Mouse (Mus musculus): ENCODE data around the gene Sh3d21.

The Sh3d21 gene

GRCm38 (mm10) chr4:126146974-126147532, 16.2 kb downstream of the Sh3d21 start:
- DNase-seq (ENCODE audit: low spot score in 2 of 2): no peak

GRCm38 (mm10) chr4:126145396-126145795, 17.9 kb downstream of the Sh3d21 start:
- DNase-seq (ENCODE audit: low spot score in 2 of 2): no peak

- DNase-seq (ENCODE audit: low spot score in 2 of 2): no peak
Measured at GRCm38 (mm10) chr4:126141021-126141420, 22.3 kb downstream of the Sh3d21 start.

DNA sequence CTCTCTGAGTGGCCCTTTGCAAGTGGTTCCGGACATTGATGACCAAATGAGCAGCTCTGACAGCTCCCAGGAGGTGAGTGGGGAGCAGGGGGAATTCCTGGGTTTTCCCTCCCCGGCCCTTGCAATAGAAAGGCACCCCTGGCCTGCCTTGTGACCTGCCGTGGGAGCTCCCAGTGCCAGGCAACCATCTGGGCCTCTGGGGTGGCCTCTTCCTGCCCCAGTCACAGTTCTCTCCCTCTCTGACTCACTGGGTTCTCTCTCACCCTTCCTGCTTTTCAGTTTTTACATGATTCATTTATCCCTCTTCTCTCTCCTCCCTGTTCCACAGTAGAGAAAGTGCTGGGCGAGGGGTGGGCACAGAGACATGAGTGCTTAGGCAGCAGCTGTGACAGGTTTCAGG, 25.5 kb downstream of the Sh3d21 start:
- no peak for DNase-seq (ENCODE audit: low spot score in 2 of 2)

- no peak for DNase-seq (ENCODE audit: low spot score in 2 of 2)
Measured at GRCm38 (mm10) chr4:126134639-126135038, 28.7 kb downstream of the Sh3d21 start.

DNA sequence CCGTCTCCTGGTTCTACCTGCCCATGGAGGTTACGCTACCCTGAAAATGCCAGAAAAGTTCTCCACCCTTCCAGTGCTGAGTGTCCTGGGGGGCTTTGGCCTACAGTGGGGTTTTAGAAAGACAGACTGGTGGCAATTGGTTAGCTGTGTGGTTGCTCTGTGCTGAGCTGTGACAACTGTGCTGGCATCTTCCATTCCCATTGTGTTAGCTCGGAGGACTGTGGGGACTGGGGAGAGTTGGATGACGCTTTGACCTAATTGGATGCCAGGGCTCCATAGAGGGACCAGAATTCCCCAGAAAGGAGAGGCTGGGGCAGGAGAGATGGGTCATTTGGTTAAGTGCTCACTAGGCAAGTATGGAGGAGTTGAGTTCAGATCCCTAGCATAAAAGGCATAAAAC, 29.1 kb downstream of the Sh3d21 start:
- no peak for DNase-seq (ENCODE audit: low spot score in 2 of 2)

DNA sequence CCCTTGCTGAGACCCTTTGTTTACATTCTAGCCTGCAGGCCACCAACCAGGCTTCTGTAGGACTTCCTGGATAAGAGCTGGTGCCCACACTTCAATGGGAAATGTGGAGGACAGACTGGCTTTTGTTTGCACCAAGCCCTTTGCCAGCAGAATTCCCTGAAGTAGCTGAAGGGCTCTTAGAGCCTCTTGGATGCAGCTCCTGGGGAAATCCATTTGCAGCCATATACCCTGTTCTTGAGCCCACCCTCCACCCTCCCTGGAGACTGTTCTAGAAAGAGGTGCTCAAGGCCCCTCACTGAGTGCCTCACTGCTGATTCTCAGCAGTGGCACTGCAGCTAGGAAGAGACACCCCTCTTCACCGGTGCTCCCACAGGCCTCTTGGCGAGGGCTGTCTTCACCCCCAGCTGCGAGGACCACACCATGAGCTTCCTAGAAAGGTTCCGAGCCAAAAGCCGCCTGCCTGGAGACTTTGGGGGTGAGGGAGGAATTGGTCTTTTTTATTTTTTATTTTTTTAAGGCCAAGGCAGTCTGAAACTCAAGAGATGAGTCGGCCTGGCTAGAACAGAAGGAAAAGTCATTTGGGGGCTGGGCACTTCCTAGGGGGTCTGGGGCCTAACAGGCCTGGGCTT, 30.5 kb downstream of the Sh3d21 start:
- DNase-seq (ENCODE audit: low spot score in 2 of 2): no peak

- peak in 1 of 2 experiments; percentile 57 for DNase-seq (ENCODE audit: low spot score in 2 of 2)
Measured at GRCm38 (mm10) chr4:126131290-126132121, 31.8 kb downstream of the Sh3d21 start.

- no peak for DNase-seq (ENCODE audit: low spot score in 2 of 2)
Measured at GRCm38 (mm10) chr4:126130502-126130901, 32.8 kb downstream of the Sh3d21 start.

DNA sequence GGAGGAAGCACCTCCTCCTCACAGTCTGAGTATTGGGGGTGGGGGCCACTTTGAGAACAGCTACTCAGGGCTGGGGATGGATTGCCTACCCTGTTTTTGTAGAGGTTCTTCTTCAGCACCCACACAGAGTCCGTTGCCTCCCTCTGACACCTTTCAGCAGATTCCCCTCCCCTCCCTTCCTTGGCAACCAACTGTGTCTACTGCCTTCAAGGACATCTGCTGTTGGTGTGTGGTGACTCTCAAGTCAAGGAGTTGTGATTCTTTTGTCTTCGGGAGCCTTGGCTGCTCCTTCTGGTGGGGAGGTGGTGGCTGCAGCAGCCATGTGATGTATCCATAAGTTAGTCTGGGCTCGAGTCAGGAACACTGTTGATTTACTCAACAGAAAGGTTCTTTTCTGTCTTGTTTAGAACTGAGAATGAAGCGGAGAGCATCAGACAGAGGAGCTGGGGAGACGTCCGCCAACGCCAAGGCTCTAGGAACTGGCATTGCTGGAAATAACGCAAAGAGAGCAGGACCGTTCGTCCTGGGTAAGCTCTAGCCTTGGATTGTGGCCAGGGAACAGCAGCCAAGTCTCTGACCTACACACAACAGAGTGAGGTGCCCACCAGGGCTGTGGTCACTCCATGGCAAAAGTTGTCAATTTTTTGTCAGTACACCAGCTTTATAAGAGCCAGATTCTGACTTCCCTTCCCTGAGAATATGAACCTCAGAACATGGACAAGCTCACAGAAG, 39.8 kb downstream of the Sh3d21 start:
- peak; percentile 33 to 48 for DNase-seq (ENCODE audit: low spot score in 2 of 2)

GRCm38 (mm10) chr4:126120506-126120905, 42.8 kb downstream of the Sh3d21 start:
- DNase-seq (ENCODE audit: low spot score in 2 of 2): no peak

GRCm38 (mm10) chr4:126120052-126120451, 43.2 kb downstream of the Sh3d21 start:
- DNase-seq (ENCODE audit: low spot score in 2 of 2): no peak

DNA sequence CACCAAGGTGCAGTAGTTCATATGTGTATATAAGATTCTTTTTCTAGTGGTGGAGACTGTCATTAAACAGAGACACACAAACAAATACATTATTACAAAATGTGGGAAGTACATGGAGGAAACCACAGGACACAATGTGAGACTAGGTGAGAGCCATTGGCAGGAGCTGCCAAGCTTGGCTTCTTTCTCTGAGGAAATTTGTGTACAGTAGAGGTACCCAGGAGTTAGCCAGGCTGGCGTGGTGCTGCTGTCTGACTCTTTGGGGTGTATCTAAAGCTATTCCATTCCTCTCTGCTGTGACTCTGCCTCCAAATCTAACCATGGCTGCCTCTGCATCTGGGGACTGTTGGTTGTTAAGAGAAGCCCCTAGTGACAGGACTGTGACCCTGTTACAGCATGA, 44.2 kb downstream of the Sh3d21 start:
- DNase-seq (ENCODE audit: low spot score in 2 of 2): no peak

GRCm38 (mm10) chr4:126118651-126119050, 44.6 kb downstream of the Sh3d21 start:
- peak; percentile 79 to 82 for DNase-seq (ENCODE audit: low spot score in 2 of 2)

GRCm38 (mm10) chr4:126117116-126117515, 46.2 kb downstream of the Sh3d21 start:
- no peak for DNase-seq (ENCODE audit: low spot score in 2 of 2)

DNA sequence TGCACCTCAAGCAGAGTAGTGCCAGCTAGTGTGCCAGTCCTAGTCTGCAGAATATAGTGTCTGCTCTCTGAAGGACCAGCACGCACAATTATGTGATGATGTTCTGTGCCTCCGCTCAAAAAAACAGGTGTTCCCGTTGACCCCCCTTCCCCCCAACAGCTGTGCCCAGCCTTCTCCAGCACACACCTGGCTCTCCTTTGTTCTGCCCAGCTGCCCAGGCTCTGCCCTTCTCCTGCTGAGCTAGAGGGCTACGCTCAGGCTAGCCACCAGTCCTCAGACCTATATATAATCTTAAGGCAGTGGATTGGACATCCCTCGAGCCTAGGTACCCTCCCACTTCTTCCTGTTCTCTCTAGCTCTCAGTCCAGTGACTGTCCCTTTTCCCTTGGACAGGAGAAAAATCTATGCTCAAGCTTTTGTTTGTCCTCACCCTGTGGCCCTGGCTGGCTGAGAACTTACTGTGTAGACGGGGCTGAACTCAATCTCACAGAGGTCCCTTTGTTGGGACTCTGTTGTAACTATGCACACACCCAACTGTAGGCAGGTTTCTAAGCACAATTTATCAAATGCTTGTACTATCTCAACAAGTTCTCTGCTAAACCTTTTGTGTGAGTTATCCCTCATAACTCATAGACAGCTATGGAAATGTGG, 47.3 kb downstream of the Sh3d21 start:
- DNase-seq (ENCODE audit: low spot score in 2 of 2): no peak

DNA sequence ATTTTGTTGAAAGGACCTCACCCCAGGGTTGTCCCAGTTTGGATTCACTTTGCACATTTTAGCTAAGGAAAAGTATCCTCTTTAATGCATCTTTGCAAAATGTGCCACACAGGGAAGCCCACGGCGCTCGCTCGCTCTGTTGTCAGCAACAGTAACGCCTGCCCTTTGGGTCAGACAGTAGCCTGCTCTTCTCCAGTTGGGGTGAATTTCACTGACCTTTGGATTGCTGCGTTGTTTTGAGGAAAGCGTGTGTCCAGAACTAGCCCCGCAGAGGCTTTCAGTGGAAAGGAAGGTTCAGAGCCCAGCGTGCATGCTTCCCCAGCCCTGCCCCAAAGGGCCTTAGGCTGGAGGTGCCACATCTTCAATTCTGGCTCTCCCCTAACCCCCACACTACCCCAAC, 47.9 kb downstream of the Sh3d21 start:
- DNase-seq (ENCODE audit: low spot score in 2 of 2): no peak

GRCm38 (mm10) chr4:126113943-126114342, 49.3 kb downstream of the Sh3d21 start:
- DNase-seq (ENCODE audit: low spot score in 2 of 2): no peak

DNA sequence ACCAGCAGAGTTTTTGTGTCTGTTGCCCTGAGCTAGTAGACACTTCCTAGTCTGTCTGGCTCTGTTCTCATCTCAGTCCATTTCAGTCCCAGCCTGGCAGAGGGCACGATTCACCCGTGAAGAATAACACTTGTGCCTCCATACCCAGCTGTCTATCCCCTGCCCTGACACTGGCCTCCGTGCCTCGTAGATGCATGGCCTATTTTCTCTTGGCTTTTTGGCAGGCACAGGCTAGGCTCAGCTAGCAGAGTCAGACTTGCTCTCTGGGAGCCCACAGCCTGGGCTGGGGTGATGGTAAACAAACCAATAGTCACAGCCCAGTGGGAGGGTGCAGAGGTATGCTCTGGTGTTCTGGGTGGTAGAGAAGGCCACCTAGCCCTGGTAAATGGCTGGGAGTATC, 50.0 kb downstream of the Sh3d21 start:
- DNase-seq (ENCODE audit: low spot score in 2 of 2): no peak

DNA sequence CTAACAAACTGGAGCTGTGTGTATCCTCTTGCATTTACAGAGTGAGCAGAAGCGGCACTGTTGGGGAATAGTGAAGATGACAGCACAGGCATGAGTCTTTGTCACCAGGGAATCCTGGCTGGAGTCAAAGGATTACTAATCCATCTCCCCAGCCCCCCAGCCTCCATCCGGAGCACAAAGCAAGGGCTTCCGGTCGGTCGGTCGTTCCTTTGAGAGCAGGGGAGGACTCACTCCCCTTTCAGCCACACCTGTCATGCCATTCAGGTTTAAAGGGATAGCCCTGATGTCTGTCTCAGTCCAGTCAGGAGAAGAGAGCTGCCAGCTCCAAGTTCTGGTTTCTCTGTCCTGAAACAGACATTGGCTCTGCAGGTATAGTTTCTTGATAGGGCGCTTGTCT, 52.1 kb downstream of the Sh3d21 start:
- no peak for DNase-seq (ENCODE audit: low spot score in 2 of 2)

- peak; percentile 76 to 82 for DNase-seq (ENCODE audit: low spot score in 2 of 2)
Measured at GRCm38 (mm10) chr4:126110374-126111152, 52.7 kb downstream of the Sh3d21 start.
